Mouse (Mus musculus) thymus, postnatal 10 days (tissue): Measurements from ENCODE around the gene Slc25a26.

ENCODE experiments used
- DNase-seq, 2 experiments: peaks; one replicate each; pipeline ENCODE4 v3.0.0; 2021; ENCODE audit warnings: low spot score in 2 of 2

Gene Slc25a26

GRCm38 (mm10) chr6:94499897-94500623 lies at the start of gene Slc25a26:
Slc25a26 (plus strand) TSS chr6:94500331.
- DNase-seq, result peak; percentile 74 to 83

- peak in 1 of 2 experiments; percentile 7 for DNase-seq
These were observed 35.9 kb upstream of the Slc25a26 start for GRCm38 (mm10) chr6:94464037-94464891.

- peak in 1 of 2 experiments; percentile 11 for DNase-seq
These were observed 33.5 kb upstream of the Slc25a26 start for GRCm38 (mm10) chr6:94466508-94467205.

GRCm38 (mm10) chr6:94492739-94493138 lies 7.4 kb upstream of the Slc25a26 start:
- DNase-seq, result no peak

GRCm38 (mm10) chr6:94503963-94504362 lies 3.8 kb downstream of the Slc25a26 start:
- DNase-seq, result no peak

GRCm38 (mm10) chr6:94507921-94508320 lies 7.8 kb downstream of the Slc25a26 start:
- no peak for DNase-seq

GRCm38 (mm10) chr6:94508807-94509206 lies 8.7 kb downstream of the Slc25a26 start:
- DNase-seq, result peak in 1 of 2 experiments; percentile 10

- no peak for DNase-seq
These were observed 9.1 kb downstream of the Slc25a26 start for GRCm38 (mm10) chr6:94509220-94509619.

- DNase-seq, result no peak
These were observed 18.0 kb downstream of the Slc25a26 start for GRCm38 (mm10) chr6:94518171-94518570.

GRCm38 (mm10) chr6:94524335-94524734 lies 24.2 kb downstream of the Slc25a26 start:
- DNase-seq, result peak in 1 of 2 experiments; percentile 42

- DNase-seq, result no peak
These were observed 30.6 kb downstream of the Slc25a26 start for GRCm38 (mm10) chr6:94530756-94531155.

- DNase-seq, result no peak
These were observed 32.0 kb downstream of the Slc25a26 start for GRCm38 (mm10) chr6:94532086-94532485.

GRCm38 (mm10) chr6:94536478-94536877 lies 36.3 kb downstream of the Slc25a26 start:
- no peak for DNase-seq

GRCm38 (mm10) chr6:94537652-94538051 lies 37.5 kb downstream of the Slc25a26 start:
- DNase-seq, result no peak

- no peak for DNase-seq
These were observed 40.0 kb downstream of the Slc25a26 start for GRCm38 (mm10) chr6:94540090-94540489.

GRCm38 (mm10) chr6:94540615-94541014 lies 40.5 kb downstream of the Slc25a26 start:
- no peak for DNase-seq

- no peak for DNase-seq
These were observed 41.0 kb downstream of the Slc25a26 start for GRCm38 (mm10) chr6:94541133-94541532.

GRCm38 (mm10) chr6:94541854-94542253 lies 41.7 kb downstream of the Slc25a26 start:
- no peak for DNase-seq

- peak; percentile 20 to 57 for DNase-seq
These were observed 44.0 kb downstream of the Slc25a26 start for GRCm38 (mm10) chr6:94543902-94544840.

- no peak for DNase-seq
These were observed 47.1 kb downstream of the Slc25a26 start for GRCm38 (mm10) chr6:94547239-94547638.

GRCm38 (mm10) chr6:94550298-94550697 lies 50.2 kb downstream of the Slc25a26 start:
- DNase-seq, result no peak
